Mouse (Mus musculus) myocyte (in vitro differentiated cells): ENCODE results near the gene Nadsyn1. TPM values are rescaled to one million over a fixed set of nuclear protein-coding genes. Genes with fewer than 3 reads are reported as not detected.

Experiments
- H3K27me3 ChIP-seq: one replicate; pipeline ENCODE4 v1.6.1; 2011; ENCODE audit not compliant: control insufficient read depth, insufficient read depth, insufficient read length
- H3K36me3 ChIP-seq: one replicate; pipeline ENCODE4 v1.6.1; 2011; ENCODE audit not compliant: control insufficient read depth, insufficient read depth
- H3K4me2 ChIP-seq: one replicate; pipeline ENCODE4 v1.6.1; 2011; ENCODE audit warnings: low read depth, control low read depth
- H3K4me3 ChIP-seq: one replicate; pipeline ENCODE4 v1.5.1; 2011; ENCODE audit warnings: mild to moderate bottlenecking, control low read depth, moderate library complexity
- H3K79me2 ChIP-seq: one replicate; pipeline ENCODE4 v1.6.1; 2011; ENCODE audit not compliant: control insufficient read depth, insufficient read depth
- H3ac ChIP-seq: one replicate; pipeline ENCODE4 v1.6.1; 2011; ENCODE audit not compliant: control insufficient read depth, insufficient read length
- CEBPB ChIP-seq: IDR thresholded peaks from 2 replicates; pipeline ENCODE4 v1.6.1; 2011; ENCODE audit warnings: mild to moderate bottlenecking, moderate library complexity; ENCODE audit not compliant: poor library complexity, insufficient read depth, severe bottlenecking
- E2F4 ChIP-seq: IDR thresholded peaks from one replicate; pipeline ENCODE4 v1.6.1; 2011; ENCODE audit warnings: mild to moderate bottlenecking, control low read depth, moderate library complexity; ENCODE audit not compliant: insufficient read depth
- MAX ChIP-seq: IDR thresholded peaks from one replicate; pipeline ENCODE4 v1.6.1; 2011; ENCODE audit warnings: low read depth, mild to moderate bottlenecking, control low read depth
- MYOD1 ChIP-seq, 3 experiments: IDR thresholded peaks; one replicate each; pipeline ENCODE4 v1.6.1; 2011; ENCODE audit warnings: control low read depth in 2 of 3, low read depth in 2 of 3, mild to moderate bottlenecking in 2 of 3, moderate library complexity in 1 of 3; ENCODE audit not compliant: insufficient read length in 2 of 3, control insufficient read depth in 1 of 3
- MYOG ChIP-seq, 3 experiments: IDR thresholded peaks; one replicate each; pipeline ENCODE4 v1.6.1; 2011; ENCODE audit warnings: control low read depth in 2 of 3, low read depth in 2 of 3, mild to moderate bottlenecking in 2 of 3; ENCODE audit not compliant: insufficient read length in 2 of 3, control insufficient read depth in 1 of 3, insufficient read depth in 1 of 3
- POLR2A ChIP-seq: IDR thresholded peaks from one replicate; pipeline ENCODE4 v1.6.1; 2011; ENCODE audit warnings: low read depth, mild to moderate bottlenecking, control low read depth, moderate library complexity; ENCODE audit not compliant: insufficient read length
- POLR2AphosphoS2 ChIP-seq: IDR thresholded peaks from one replicate; pipeline ENCODE4 v1.6.1; 2011; ENCODE audit warnings: low read depth, control low read depth; ENCODE audit not compliant: insufficient read length
- REST ChIP-seq: IDR thresholded peaks from one replicate; pipeline ENCODE4 v1.6.1; 2011; ENCODE audit warnings: mild to moderate bottlenecking, control low read depth, moderate library complexity; ENCODE audit not compliant: insufficient read depth, insufficient read length
- SRF ChIP-seq: IDR thresholded peaks from one replicate; pipeline ENCODE4 v1.6.1; 2011; ENCODE audit warnings: low read depth; ENCODE audit not compliant: control insufficient read depth, insufficient read length
- TCF12 ChIP-seq: IDR thresholded peaks from one replicate; pipeline ENCODE4 v1.6.1; 2011; ENCODE audit warnings: mild to moderate bottlenecking, control low read depth; ENCODE audit not compliant: poor library complexity, insufficient read depth, severe bottlenecking
- TCF3 ChIP-seq: IDR thresholded peaks from one replicate; pipeline ENCODE4 v1.6.1; 2011; ENCODE audit warnings: low read depth, control low read depth; ENCODE audit not compliant: insufficient read length
- USF1 ChIP-seq: IDR thresholded peaks from one replicate; pipeline ENCODE4 v1.6.1; 2011; ENCODE audit warnings: low read depth, mild to moderate bottlenecking, control low read depth, moderate library complexity
- polyA plus RNA-seq: library from polyadenylated mRNA; unstranded; fragments of >200 nt; fragmentation: generic; extraction: Trizol; gene quantifications from one replicate; pipeline ENCODE4 v1.2.1, GENCODE M21; 2012; ENCODE audit warnings: missing spikeins

Nadsyn1 gene
- polyA plus RNA-seq, 1 experiment: 5.7 TPM

DNA sequence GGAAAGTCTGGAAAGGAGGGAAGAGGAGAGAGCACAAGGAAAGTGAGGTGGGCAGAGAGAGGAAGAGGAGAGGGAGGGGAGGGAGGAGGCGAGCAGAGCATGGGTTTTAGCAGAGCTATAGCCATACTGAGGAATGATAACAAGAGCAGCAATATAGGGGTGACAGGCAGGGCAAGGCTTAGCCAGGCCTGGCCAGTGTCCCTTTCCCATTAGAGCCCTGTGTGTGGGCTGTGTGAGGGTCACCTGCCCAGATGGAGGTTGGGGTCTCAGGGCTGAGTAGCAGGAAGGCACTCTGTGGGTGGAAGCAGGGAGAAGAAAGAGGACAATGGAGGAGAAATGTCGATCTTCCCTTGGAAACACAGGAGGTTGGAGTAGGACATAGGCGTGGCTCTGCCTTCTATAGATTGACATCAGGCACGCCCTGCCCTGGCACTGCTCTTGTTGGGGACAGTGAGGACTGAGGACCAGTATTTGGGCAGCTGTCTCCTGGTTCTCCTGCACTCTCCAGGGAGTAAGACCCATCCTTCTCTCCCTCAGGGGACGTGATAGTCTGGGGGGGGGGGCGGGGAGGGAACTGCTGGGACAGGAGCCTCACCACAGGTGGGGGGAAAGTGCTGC lies 39.2 kb downstream of the Nadsyn1 start:
- peak overlapping the region; percentile 10 for H3K4me3 ChIP-seq
- no peak for TF ChIP-seq SRF
- no peaks in the 10 kb centered on the region for H3K36me3 ChIP-seq
- no peaks in the 10 kb centered on the region for H3K79me2 ChIP-seq
- H3ac ChIP-seq: peak overlapping the region; percentile 7
- H3K4me2 ChIP-seq: peak overlapping the region; percentile 89
- no peaks in the 10 kb centered on the region for H3K27me3 ChIP-seq

DNA sequence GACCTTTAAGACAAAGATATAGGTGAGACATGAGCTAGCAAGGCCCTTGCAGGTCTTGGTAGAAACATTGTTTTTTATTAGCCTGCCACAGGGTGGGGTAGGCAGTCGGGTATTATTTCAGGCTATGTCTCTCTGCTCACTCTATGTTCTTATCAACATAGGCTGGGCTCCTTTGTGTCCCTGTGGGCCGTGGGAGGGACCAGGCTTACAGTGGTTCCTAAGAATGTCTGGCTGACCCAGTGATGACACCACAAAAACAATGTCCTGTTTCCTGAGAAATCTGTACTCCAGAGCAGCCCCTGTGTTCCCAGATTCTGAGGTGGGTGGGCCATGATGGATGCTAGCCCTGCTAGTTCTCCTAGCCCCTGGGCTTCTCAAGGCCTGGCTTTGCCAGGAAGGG lies 45.3 kb downstream of the Nadsyn1 start:
- Histone ChIP-seq H3K79me2 (no peaks in the 10 kb centered on the region), H3K4me3 (no peak overlapping the region), H3K36me3 (no peaks in the 10 kb centered on the region), H3ac (no peak overlapping the region), H3K27me3 (no peaks in the 10 kb centered on the region), H3K4me2 (no peak overlapping the region)
- TF ChIP-seq USF1 (no peak), MYOG (IDR thresholded peaks at IDR 0.05; ENCODE audit: control insufficient read depth in 1 of 3, insufficient read depth in 1 of 3, insufficient read length in 2 of 3, low read depth in 2 of 3) (no peak), TCF12 (no peak), SRF (no peak), MAX (no peak), E2F4 (no peak), TCF3 (no peak), POLR2AphosphoS2 (no peak)

DNA sequence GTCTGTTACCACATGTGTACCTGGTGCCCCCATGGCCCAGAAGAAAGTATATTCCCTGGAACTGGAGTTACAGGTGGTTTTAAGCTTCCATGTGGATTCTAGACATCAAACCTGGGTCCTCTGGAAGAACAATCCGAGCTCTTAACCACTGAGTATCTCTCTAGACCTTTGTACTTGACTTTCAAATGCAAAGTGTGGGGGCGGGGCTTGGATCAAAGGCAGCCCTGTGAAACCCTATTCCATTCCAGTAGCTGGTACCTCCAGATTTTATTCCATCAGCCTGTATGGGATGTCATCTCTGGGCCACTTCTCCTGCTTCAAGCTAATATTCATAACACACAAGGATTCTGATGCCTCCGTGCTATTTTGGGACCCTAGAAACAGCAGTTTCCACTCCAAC lies 46.5 kb downstream of the Nadsyn1 start:
- Histone ChIP-seq H3K79me2 (no peaks in the 10 kb centered on the region), H3K36me3 (no peaks in the 10 kb centered on the region), H3ac (no peak overlapping the region), H3K4me3 (no peak overlapping the region), H3K4me2 (no peak overlapping the region), H3K27me3 (no peaks in the 10 kb centered on the region)
- no peak for TF ChIP-seq SRF
- TF ChIP-seq POLR2AphosphoS2: no peak
- no peak for TF ChIP-seq TCF12
- no peak for TF ChIP-seq MYOG (IDR thresholded peaks at IDR 0.05; ENCODE audit: control insufficient read depth in 1 of 3, insufficient read depth in 1 of 3, insufficient read length in 2 of 3, low read depth in 2 of 3)
- no peak for TF ChIP-seq MYOD1 (IDR thresholded peaks at IDR 0.05; ENCODE audit: control insufficient read depth in 1 of 3, insufficient read length in 2 of 3, low read depth in 2 of 3)
- no peak for TF ChIP-seq POLR2A
- no peak for TF ChIP-seq MAX
- no peak for TF ChIP-seq E2F4
- no peak for TF ChIP-seq CEBPB
- no peak for TF ChIP-seq USF1
- no peak for TF ChIP-seq REST
- TF ChIP-seq TCF3: no peak

GRCm38 (mm10) chr7:143769461-143769860 lies 53.2 kb downstream of the Nadsyn1 start:
- no peaks in the 10 kb centered on the region for H3K79me2 ChIP-seq

DNA sequence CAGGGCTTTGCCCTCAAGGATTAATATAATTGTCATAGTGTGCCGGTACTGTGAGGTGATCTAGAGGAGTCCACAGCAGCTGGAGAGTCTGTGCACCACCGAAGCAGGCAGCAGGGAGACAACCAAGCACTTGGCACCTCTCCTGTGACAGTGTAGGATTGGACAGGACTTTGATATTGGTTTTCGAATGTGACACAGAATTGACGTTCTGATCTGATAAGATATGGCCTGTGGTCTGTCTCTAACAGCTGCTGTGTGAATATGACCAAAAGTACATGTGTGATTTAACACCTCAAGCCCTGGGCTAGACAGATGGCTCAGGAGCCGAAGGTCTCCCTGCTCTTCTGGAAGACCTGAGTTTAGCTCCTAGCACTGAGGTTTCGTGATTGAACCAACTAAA lies 54.4 kb downstream of the Nadsyn1 start:
- Histone ChIP-seq H3K4me2 (no peak overlapping the region), H3K27me3 (peaks cover 8% of the 10 kb centered on the region), H3K79me2 (no peaks in the 10 kb centered on the region), H3K4me3 (no peak overlapping the region), H3K36me3 (no peaks in the 10 kb centered on the region), H3ac (no peak overlapping the region)
- TF ChIP-seq SRF (no peak), E2F4 (no peak), CEBPB (no peak), TCF3 (no peak), POLR2AphosphoS2 (no peak), MYOG (IDR thresholded peaks at IDR 0.05; ENCODE audit: control insufficient read depth in 1 of 3, insufficient read depth in 1 of 3, insufficient read length in 2 of 3, low read depth in 2 of 3) (no peak), TCF12 (no peak), POLR2A (no peak), MAX (no peak), USF1 (no peak), REST (no peak), MYOD1 (IDR thresholded peaks at IDR 0.05; ENCODE audit: control insufficient read depth in 1 of 3, insufficient read length in 2 of 3, low read depth in 2 of 3) (no peak)

More at GRCm38 (mm10) chr7:143769461-143769860, 53.2 kb downstream of the Nadsyn1 start:
- Histone ChIP-seq H3K36me3 (no peaks in the 10 kb centered on the region), H3K27me3 (peaks cover 8% of the 10 kb centered on the region), H3K4me3 (no peak overlapping the region), H3ac (no peak overlapping the region), H3K4me2 (no peak overlapping the region)
- TF ChIP-seq TCF3 (no peak), POLR2AphosphoS2 (no peak), REST (no peak), E2F4 (no peak), POLR2A (no peak), CEBPB (no peak), MYOG (IDR thresholded peaks at IDR 0.05; ENCODE audit: control insufficient read depth in 1 of 3, insufficient read depth in 1 of 3, insufficient read length in 2 of 3, low read depth in 2 of 3) (no peak), TCF12 (no peak), USF1 (no peak), MAX (no peak), MYOD1 (IDR thresholded peaks at IDR 0.05; ENCODE audit: control insufficient read depth in 1 of 3, insufficient read length in 2 of 3, low read depth in 2 of 3) (no peak), SRF (no peak)
